Mouse (Mus musculus): Measurements from ENCODE around the gene Med26.

- TF ChIP-seq CTCF (conservative IDR thresholded peaks at IDR 0.05; ENCODE audit: low read length) (no peak), NANOG (IDR thresholded peaks at IDR 0.05; ENCODE audit: borderline replicate concordance, low read length) (no peak), POU5F1 (IDR thresholded peaks at IDR 0.05; ENCODE audit: borderline replicate concordance, low read length) (no peak)
Measured at GRCm38 (mm10) chr8:72571611-72572473, 23.8 kb upstream of the Med26 start, which contains the start of gene Tmem38a.

Measured in E14TG2a.4 (cell line).